Mouse (Mus musculus) midbrain, embryonic 13.5 days (tissue): ENCODE data around the gene Mill2. TPM values are rescaled to one million over a fixed set of nuclear protein-coding genes. Genes with fewer than 3 reads are reported as not detected.

Experiments used
- ATAC-seq: fragments of 200-750 bp; cut with Nextera tagmentation; 2 replicates; pipeline ENCODE4 v1.8.0; 2017; ENCODE audit warnings: mild to moderate bottlenecking, moderate TSS enrichment, moderate library complexity
- H3K27ac ChIP-seq: fragments of 300-500 bp; sonication (generic); 2 replicates; pipeline ENCODE4 v1.5.1; 2015; ENCODE audit warnings: inconsistent platforms, mild to moderate bottlenecking, moderate library complexity
- H3K27me3 ChIP-seq: fragments of 300-500 bp; sonication (generic); 2 replicates; pipeline ENCODE4 v1.6.1; 2015; ENCODE audit warnings: mild to moderate bottlenecking, inconsistent platforms
- H3K36me3 ChIP-seq: fragments of 300-500 bp; sonication (generic); 2 replicates; pipeline ENCODE4 v1.6.1; 2015; ENCODE audit warnings: mild to moderate bottlenecking, inconsistent platforms
- H3K4me1 ChIP-seq: fragments of 300-500 bp; sonication (generic); replicated peaks from 2 replicates; pipeline ENCODE4 v1.6.1; 2015; ENCODE audit warnings: inconsistent platforms
- H3K4me2 ChIP-seq: fragments of 300-500 bp; sonication (generic); replicated peaks from 2 replicates; pipeline ENCODE4 v1.6.1; 2015; ENCODE audit warnings: moderate library complexity, mild to moderate bottlenecking, inconsistent platforms
- H3K4me3 ChIP-seq: fragments of 300-500 bp; sonication (generic); replicated peaks from 2 replicates; pipeline ENCODE4 v1.5.1; 2015; ENCODE audit warnings: mild to moderate bottlenecking, inconsistent platforms
- H3K9ac ChIP-seq: fragments of 300-500 bp; sonication (generic); replicated peaks from 2 replicates; pipeline ENCODE4 v1.6.1; 2015; ENCODE audit warnings: mild to moderate bottlenecking, inconsistent platforms
- H3K9me3 ChIP-seq: fragments of 300-500 bp; sonication (generic); 2 replicates; pipeline ENCODE4 v1.6.1; 2016; ENCODE audit warnings: mild to moderate bottlenecking, inconsistent platforms
- WGBS: fragments of 180-500 bp; shearing (Covaris S2); methylation state at CpG from one replicate; pipeline ENCODE4 v1.1.7; 2015; 5-methylcytosine and 5-hydroxymethylcytosine counted together
- polyA plus RNA-seq: library from polyadenylated mRNA; unstranded; fragments of >200 nt; fragmentation: Nextera tagmentation; extraction: Ambion mirVana; gene quantifications from 2 replicates; pipeline ENCODE4 v1.2.1, GENCODE M21; 2015

Mill2 gene
- polyA plus RNA-seq, 1 experiment from 2014 or later = 0.44 TPM

DNA sequence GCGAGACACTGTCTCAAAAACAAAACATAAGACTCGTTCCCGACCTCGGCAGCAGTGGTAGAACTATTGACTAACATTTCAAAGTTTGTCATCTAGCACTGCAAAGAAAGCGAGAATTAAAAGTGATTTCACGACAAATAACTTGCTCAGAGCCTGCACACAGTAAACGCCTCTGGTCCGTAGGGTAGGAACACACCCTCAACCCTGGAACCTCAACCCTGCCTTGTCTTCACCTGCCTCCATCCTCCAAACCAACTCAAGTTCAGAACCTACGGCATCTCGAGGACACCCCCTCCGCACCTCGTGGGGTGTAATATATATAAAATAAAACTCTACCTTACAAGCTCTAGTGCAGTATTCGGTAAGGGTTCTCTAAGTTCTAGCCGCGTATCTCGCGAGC, 70.0 kb downstream of the Mill2 start:
- peaks cover 27% of the 10 kb centered on the region for H3K4me1 ChIP-seq
- H3K9ac ChIP-seq = peak overlapping the region; percentile 60
- no peak for ATAC-seq
- peak overlapping the region; percentile 75 for H3K4me2 ChIP-seq
- H3K4me3 ChIP-seq = peak overlapping the region; percentile 75
- H3K36me3 ChIP-seq = no peaks in the 10 kb centered on the region
- no peaks in the 10 kb centered on the region for H3K27me3 ChIP-seq
- H3K27ac ChIP-seq = no peak overlapping the region
- 9% methylated on average over 17 of the region's 17 CpGs for WGBS
- H3K9me3 ChIP-seq = no peaks in the 10 kb centered on the region

DNA sequence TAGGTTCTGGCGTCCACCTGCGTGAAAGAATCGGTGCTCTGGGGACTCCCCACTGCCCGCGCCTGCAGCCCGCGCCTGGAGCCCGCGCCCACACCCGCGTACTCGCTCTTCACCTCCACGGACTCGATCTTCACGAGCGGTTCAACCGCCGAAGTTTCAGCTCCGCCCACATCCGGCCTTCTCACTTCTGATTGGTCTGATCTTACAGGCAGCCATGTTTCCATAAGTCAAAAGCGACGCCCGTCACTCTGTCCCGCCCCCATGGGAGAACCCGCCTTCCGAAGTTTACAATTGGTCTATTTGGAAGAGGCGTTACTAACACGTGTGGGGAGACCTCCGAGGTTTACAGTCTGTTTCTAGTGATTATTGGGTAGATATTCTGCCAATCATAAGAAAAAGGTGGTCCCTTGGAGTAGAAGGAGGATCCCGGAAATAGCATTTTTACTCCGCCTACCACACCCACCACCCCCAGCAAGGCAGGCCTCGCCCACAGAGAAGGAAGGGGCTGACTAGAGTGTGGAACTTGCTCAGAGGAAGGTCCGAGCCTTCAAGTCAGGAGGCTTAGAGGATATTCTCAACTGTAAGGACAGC, 70.6 kb downstream of the Mill2 start, which contains the start of gene Ccdc61:
TSS of gene Ccdc61 (minus strand) at position 175 of the 591 bp plus-strand sequence.
- Histone ChIP-seq H3K9me3 (no peaks in the 10 kb centered on the region), H3K9ac (peak within 1 kb of the TSS; percentile 60), H3K27ac (peak within 1 kb of the TSS; percentile 70), H3K4me1 (peaks cover 27% of the 10 kb centered on the region), H3K36me3 (no peaks in the 10 kb centered on the region), H3K4me2 (peak within 1 kb of the TSS; percentile 75), H3K27me3 (no peaks in the 10 kb centered on the region), H3K4me3 (peak within 1 kb of the TSS; percentile 75)
- ATAC-seq = peak; percentile 98
- under 1% methylated on average over 33 of the region's 33 CpGs for WGBS

Other genes starting within 250 kb of the Mill2 start
- gene Psg23, start 223.5 kb upstream of the Mill2 start, polyA plus RNA-seq = not detected in 2 replicates
- gene Psg21, start 183.2 kb upstream of the Mill2 start, polyA plus RNA-seq = not detected in 2 replicates
- gene Psg20, start 153.8 kb upstream of the Mill2 start, polyA plus RNA-seq = not detected in 2 replicates
- not detected in 2 replicates for gene Psg22, start 121.9 kb upstream of the Mill2 start, polyA plus RNA-seq
- gene Psg19, start 41.4 kb upstream of the Mill2 start, polyA plus RNA-seq = not detected in 2 replicates
- not detected in 2 replicates for gene Psg17, start 18.4 kb upstream of the Mill2 start, polyA plus RNA-seq
- 9.2 and 12.8 TPM in 2 replicates for gene Pglyrp1, start 31.4 kb downstream of the Mill2 start, polyA plus RNA-seq
- 20.0 and 23.6 TPM in 2 replicates for gene Ccdc61, start 70.4 kb downstream of the Mill2 start, polyA plus RNA-seq
- gene Nova2, start 85.9 kb downstream of the Mill2 start, polyA plus RNA-seq = 16.5 and 18.6 TPM in 2 replicates
- 0.26 and 0.58 TPM in 2 replicates for gene Nanos2, start 147.4 kb downstream of the Mill2 start, polyA plus RNA-seq
- 3.8 and 4.2 TPM in 2 replicates for gene Mypop, start 151.3 kb downstream of the Mill2 start, polyA plus RNA-seq
- gene Irf2bp1, start 164.1 kb downstream of the Mill2 start, polyA plus RNA-seq = 21.6 and 29.4 TPM in 2 replicates
- not detected in 2 replicates for gene Foxa3, start 183.6 kb downstream of the Mill2 start, polyA plus RNA-seq
- gene Sympk, start 184.4 kb downstream of the Mill2 start, polyA plus RNA-seq = 31.8 and 37.2 TPM in 2 replicates
- gene Rsph6a, start 214.7 kb downstream of the Mill2 start, polyA plus RNA-seq = 0.09 TPM in 1 of 2 replicates, not detected in the other
- gene Dmwd, start 236.3 kb downstream of the Mill2 start, polyA plus RNA-seq = 25.3 TPM in 2 replicates
- 8.8 and 15.6 TPM in 2 replicates for gene Dmpk, start 243.9 kb downstream of the Mill2 start, polyA plus RNA-seq